Mouse (Mus musculus): ENCODE results near the gene Folh1. TPM values are rescaled to one million over a fixed set of nuclear protein-coding genes. Genes with fewer than 3 reads are reported as not detected.
"Not testable (repeated sequence)": the region's sequence is repeated elsewhere in the genome, so short reads cannot be mapped to it uniquely, and the experiment has no call there.

Folh1 gene
- 1 to 10 TPM; 1.2 to 1.8 TPM for total RNA-seq (2021)
- long read RNA-seq, experiment 1, partial matches to known transcripts = 0 of 1 reads
- long read RNA-seq, experiment 1, other reads (novel, unspliced or antisense) = 0 of 1 reads
- long read RNA-seq, experiment 2, partial matches to known transcripts = 1 of 1 reads
- long read RNA-seq, experiment 2, other reads (novel, unspliced or antisense) = 0 of 1 reads

DNA sequence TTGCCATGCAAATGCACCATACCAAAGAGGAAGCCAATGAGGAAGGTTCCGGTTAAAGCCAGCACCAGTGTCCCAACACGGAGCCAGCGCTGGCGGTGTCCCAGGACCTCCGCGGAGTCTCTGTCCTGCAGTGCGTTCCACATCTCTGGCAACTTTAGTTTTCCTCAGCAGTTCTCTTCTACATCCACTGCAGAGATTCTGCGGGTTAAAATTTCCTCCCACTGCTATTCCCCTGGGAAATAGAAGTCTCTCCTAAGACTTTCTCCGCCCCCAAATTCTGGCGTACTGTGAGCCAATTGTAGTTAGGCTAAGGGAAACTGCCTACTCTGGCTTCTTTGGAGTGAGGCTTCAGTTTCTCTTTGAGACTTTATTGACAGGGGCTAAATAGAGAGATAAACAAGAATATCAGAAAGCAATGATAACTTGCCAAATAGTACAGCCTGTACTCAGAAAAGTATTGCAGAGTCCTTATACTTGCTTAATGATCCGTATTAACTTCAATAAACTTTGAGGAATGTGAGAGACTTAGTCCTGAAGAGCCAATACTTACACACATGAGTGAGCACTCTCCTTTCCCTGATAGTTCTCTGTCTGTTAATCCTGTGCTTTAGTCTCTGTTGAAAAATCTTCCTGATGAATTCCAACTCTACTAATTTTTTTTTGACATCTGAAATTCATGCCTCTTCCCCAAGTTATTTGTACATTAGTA, at the start of gene Folh1:
Gene Folh1 (minus strand): TSS at position 327 of the 709 bp plus-strand sequence.
- no peak for DNase-seq (ENCODE audit: low spot score in 2 of 2)

DNA sequence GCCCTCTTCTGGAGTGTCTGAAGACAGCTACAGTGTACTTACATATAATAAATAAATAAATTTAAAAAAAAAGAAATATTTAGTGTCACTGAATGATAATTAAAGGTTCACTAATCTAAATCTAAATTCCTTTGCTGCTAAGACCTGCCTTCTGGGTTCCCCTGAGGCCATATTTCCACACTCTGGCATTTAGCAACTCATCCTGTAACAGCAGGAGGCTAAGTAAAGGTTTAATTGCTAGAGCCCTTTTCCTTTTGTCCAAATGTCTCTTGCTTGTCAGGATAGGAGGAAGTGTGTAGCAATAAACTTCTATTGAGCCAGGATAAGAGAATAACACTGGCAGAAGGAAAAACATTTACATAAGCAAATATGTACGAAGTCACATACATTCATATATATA, 40.7 kb upstream of the Folh1 start:
- no peak for DNase-seq (ENCODE audit: low spot score in 2 of 2)

DNA sequence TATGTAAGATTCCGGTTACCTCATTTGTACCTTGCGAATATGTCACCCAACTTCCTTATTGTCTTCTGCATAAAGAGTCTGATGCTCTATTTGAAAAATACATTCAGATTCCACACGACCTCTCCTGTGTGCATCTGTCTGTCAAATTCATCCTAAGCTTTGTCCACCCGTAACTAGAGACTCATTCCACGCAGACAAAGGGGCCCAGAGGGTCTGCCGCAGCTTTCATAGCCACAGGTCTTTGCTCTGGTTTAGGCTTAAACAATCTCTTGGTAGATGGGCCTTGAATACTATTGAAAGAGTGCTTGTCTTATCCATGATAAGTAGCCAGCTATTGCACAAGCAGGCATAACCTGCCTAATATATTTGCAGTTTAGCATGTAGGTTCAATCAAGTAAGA, 40.0 kb upstream of the Folh1 start:
- DNase-seq (ENCODE audit: low spot score in 2 of 2) = not testable (repeated sequence)

DNA sequence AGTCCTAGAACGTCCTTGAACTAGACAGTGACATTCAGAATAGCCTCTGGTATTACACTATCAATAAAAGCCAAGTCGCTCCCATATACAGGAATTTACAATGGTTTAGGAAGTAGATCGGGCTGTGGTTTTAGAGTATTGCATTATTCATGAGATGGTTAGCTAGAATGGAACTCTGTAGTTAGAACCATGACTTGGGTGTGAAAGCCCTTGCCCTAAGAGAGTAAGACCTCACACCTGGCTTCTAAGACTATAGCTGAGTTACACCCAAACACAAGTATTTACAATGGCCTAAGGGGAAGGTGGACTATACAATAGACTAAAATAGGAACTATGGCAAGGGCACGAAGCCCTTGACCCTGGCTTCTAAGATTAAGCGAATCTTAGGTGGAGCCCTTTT, 39.5 kb upstream of the Folh1 start:
- DNase-seq (ENCODE audit: low spot score in 2 of 2) = not testable (repeated sequence)

- DNase-seq (ENCODE audit: low spot score in 2 of 2) = no peak
Measured at GRCm38 (mm10) chr7:86794727-86795126, 19.0 kb upstream of the Folh1 start, which contains the start of gene Vmn2r77. Gene Vmn2r77, plus strand, starts transcription at chr7:86795027.

DNA sequence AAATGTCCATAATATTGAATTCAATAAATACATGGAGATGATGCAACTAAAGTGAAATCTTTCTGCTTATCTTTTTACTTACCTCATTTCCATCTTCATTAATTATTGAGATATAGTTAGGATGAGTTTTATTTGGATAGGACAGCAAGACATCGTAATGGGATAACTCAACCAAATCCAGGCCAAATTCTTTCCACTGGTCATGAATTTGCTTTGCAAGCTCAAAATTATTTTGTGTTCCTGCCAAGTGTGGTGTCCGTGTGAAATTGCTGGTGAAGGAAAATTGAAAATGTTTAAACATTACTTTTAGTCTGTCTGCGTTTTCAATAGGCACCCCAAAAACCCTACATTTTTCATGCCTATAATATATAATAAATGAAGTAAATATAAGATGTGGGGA, 4.1 kb downstream of the Folh1 start:
- no peak for DNase-seq (ENCODE audit: low spot score in 2 of 2)

- DNase-seq (ENCODE audit: low spot score in 2 of 2) = no peak
Measured at GRCm38 (mm10) chr7:86764628-86765027, 11.1 kb downstream of the Folh1 start.

- no peak for DNase-seq (ENCODE audit: low spot score in 2 of 2)
Measured at GRCm38 (mm10) chr7:86760751-86761150, 15.0 kb downstream of the Folh1 start.

- no peak for DNase-seq (ENCODE audit: low spot score in 2 of 2)
Measured at GRCm38 (mm10) chr7:86725013-86725412, 50.7 kb downstream of the Folh1 start.

DNA sequence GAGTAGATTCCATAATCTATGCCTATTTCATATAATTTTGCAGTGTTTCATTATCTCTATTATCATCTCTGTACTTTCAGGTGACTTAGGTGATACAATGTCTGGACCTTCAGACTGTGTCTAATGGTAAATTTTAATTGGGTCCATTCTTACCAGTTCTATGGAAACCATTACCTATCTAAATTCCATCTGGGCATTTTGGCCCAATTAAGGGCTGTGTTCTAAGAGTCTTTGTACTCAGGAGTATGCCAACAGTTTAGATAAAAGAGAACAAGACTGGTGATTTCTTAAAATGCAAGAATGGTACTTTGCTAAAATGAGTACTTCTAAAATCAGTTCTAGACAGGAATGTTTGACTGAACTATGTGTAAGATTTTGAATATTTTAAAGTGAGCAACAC, 87.7 kb downstream of the Folh1 start, which contains the start of gene Olfr292:
Gene Olfr292 (plus strand): TSS at position 301 of the 400 bp plus-strand sequence.
- DNase-seq (ENCODE audit: low spot score in 2 of 2) = no peak

Other genes starting within 250 kb of the Folh1 start
- gene Olfr295, start 192.1 kb downstream of the Folh1 start, total RNA-seq (2021) = not detected
- gene Olfr294, start 159.3 kb downstream of the Folh1 start, total RNA-seq (2021) = not detected
- not detected for gene Olfr293, start 126.9 kb downstream of the Folh1 start, total RNA-seq (2021)
- not detected for gene Olfr292, start 87.6 kb downstream of the Folh1 start, total RNA-seq (2021)
- not detected for gene Vmn2r77, start 19.1 kb upstream of the Folh1 start, total RNA-seq (2021)
- not detected for gene Vmn2r78, start 139.2 kb upstream of the Folh1 start, total RNA-seq (2021)
- not detected for gene Vmn2r79, start 220.2 kb upstream of the Folh1 start, total RNA-seq (2021)

All from adrenal gland, adult 18-20 months (tissue).